Mouse (Mus musculus) liver, embryonic 14.5 days (tissue): ENCODE measurements around the gene Fosl1. TPM values are rescaled to one million over a fixed set of nuclear protein-coding genes. Genes with fewer than 3 reads are reported as not detected.

Experiments used
- ATAC-seq: fragments of 200-750 bp; cut with Nextera tagmentation; 2 replicates; pipeline ENCODE4 v1.8.0; 2017; ENCODE audit warnings: moderate number of reproducible peaks, mild to moderate bottlenecking, moderate library complexity; ENCODE audit not compliant: insufficient read depth
- DNase-seq, 3 experiments: peaks; one replicate each; pipeline ENCODE4 v3.0.0-alpha.2; 2012 to 2013; ENCODE audit warnings: low read depth in 3 of 3, low spot score in 3 of 3
- H3K27ac ChIP-seq: fragments of 300-500 bp; sonication (generic); 2 replicates; pipeline ENCODE4 v1.5.1; 2014; ENCODE audit warnings: moderate library complexity, mild to moderate bottlenecking, control low read depth, inconsistent platforms
- H3K27me3 ChIP-seq: fragments of 300-500 bp; sonication (generic); 2 replicates; pipeline ENCODE4 v1.6.1; 2014; ENCODE audit warnings: mild to moderate bottlenecking, low read length, moderate library complexity; ENCODE audit not compliant: control insufficient read depth, insufficient read depth
- H3K36me3 ChIP-seq: fragments of 300-500 bp; sonication (generic); replicated peaks from 2 replicates; pipeline ENCODE4 v1.6.1; 2014; ENCODE audit warnings: low read depth; ENCODE audit not compliant: control insufficient read depth, insufficient read depth
- H3K4me1 ChIP-seq, 2 experiments: fragments of 200-500 bp in 1 of 2; fragments of 300-500 bp in 1 of 2; sonication (generic) in 1 of 2; replicated peaks; 2 replicates each; pipeline ENCODE4 v1.6.1; 2012 to 2014; ENCODE audit warnings: antibody characterized with exemption in 1 of 2, inconsistent platforms in 1 of 2, low read length in 1 of 2; ENCODE audit not compliant: control insufficient read depth in 2 of 2, insufficient read depth in 2 of 2
- H3K4me2 ChIP-seq: fragments of 300-500 bp; sonication (generic); 2 replicates; pipeline ENCODE4 v1.6.1; 2014; ENCODE audit warnings: low read depth, mild to moderate bottlenecking, control low read depth, moderate library complexity
- H3K4me3 ChIP-seq, 2 experiments: fragments of 200-500 bp in 1 of 2; fragments of 300-500 bp in 1 of 2; sonication (generic) in 1 of 2; 2 replicates each; pipeline ENCODE4 v1.5.1; 2012 to 2014; ENCODE audit warnings: low read depth in 2 of 2, low read length in 2 of 2, mild to moderate bottlenecking in 2 of 2, control low read depth in 1 of 2, inconsistent platforms in 1 of 2, moderate library complexity in 1 of 2; ENCODE audit not compliant: insufficient read depth in 1 of 2
- H3K9ac ChIP-seq: fragments of 300-500 bp; sonication (generic); replicated peaks from 2 replicates; pipeline ENCODE4 v1.6.1; 2014; ENCODE audit warnings: mild to moderate bottlenecking, control low read depth, moderate library complexity
- H3K9me3 ChIP-seq: fragments of 300-500 bp; sonication (generic); 2 replicates; pipeline ENCODE4 v1.6.1; 2016; ENCODE audit warnings: low read length, mixed read lengths; ENCODE audit not compliant: control insufficient read depth
- CTCF ChIP-seq: IDR thresholded peaks from 2 replicates; pipeline ENCODE4 v1.5.1; 2016; ENCODE audit warnings: antibody characterized with exemption, low read depth, control low read depth
- EP300 ChIP-seq: IDR thresholded peaks from 2 replicates; pipeline ENCODE4 v1.6.1; 2016; ENCODE audit warnings: antibody characterized with exemption, low read depth
- WGBS: fragments of 180-500 bp; shearing (Covaris S2); extraction: QIAGEN DNeasy Blood & Tissue Kit; methylation state at CpG from one replicate; pipeline ENCODE4 v1.1.7; 2014; ENCODE audit not compliant: insufficient replicate concordance; 5-methylcytosine and 5-hydroxymethylcytosine counted together
- polyA plus RNA-seq, 2 experiments: library from polyadenylated mRNA; depleted of rRNA in 1 of 2; stranded (reverse) in 1 of 2; unstranded in 1 of 2; fragments of >200 nt; fragmentation: Nextera tagmentation in 1 of 2; extraction: Ambion mirVana in 1 of 2; gene quantifications; 2 replicates each; pipeline versions ENCODE4 v1.2.1 to v1.2.3; 2012 to 2014

The Fosl1 gene
- polyA plus RNA-seq, 2 experiments = 0.02 TPM; not detected in 1

- DNase-seq (peak; percentile 88 to 91 (median 90)), ATAC-seq (peak; percentile 84)
- H3K36me3 ChIP-seq = peaks cover 7% of the 10 kb centered on the region
- peaks cover 5 to 12% of the 10 kb centered on the region in 2 experiments; a peak in 3 of 4 replicates for H3K4me1 ChIP-seq
- H3K4me3 ChIP-seq = peak within 1 kb of the TSS; percentile 76 to 92
- H3K9ac ChIP-seq = peak within 1 kb of the TSS; percentile 88
- H3K4me2 ChIP-seq = peak within 1 kb of the TSS; percentile 86
- H3K9me3 ChIP-seq = no peaks in the 10 kb centered on the region
- no peaks in the 10 kb centered on the region for H3K27me3 ChIP-seq
- under 1% methylated on average over 83 of the region's 87 CpGs for WGBS
- peak within 1 kb of the TSS; percentile 58 for H3K27ac ChIP-seq
- 0 out of 2 replicates have a peak, but pooled peaks have one; percentile 6 for TF ChIP-seq CTCF
- TF ChIP-seq EP300 = 0 out of 2 replicates have a peak, but pooled peaks have one; percentile 6
These were observed 22.3 kb upstream of the Fosl1 start, which contains the start of the genes Drap1 and AI837181 for GRCm38 (mm10) chr19:5424782-5425741. TSS of gene Drap1 (minus strand) at chr19:5424979. TSS of gene AI837181 (plus strand) at chr19:5425144.

DNA sequence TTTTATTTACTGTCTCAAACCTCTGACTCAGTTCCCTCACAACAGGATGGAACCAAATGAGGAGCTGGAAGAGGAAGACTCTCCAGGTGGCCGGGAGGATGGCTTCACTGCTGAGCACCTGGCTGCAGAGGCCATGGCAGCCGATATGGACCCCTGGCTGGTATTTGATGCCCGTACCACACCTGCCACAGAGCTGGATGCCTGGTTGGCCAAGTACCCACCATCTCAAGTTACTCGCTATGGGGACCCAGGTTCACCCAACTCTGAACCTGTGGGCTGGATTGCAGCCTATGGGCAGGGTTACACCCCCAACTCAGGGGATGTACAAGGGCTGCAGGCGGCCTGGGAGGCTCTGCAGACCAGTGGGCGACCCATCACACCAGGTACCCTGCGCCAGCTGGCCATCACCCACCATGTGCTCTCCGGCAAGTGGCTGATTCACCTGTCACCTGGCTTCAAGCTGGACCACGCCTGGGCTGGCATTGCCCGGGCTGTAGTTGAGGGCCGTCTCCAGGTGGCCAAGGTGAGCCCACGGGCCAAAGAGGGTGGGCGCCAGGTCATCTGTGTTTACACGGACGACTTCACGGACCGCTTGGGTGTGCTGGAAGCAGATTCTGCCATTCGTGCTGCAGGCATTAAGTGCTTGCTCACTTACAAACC is 21.3 kb upstream of the Fosl1 start:
- Histone ChIP-seq H3K4me3 (peak overlapping the region; percentile 70 to 76), H3K27ac (peak overlapping the region; percentile 55), H3K9ac (peak overlapping the region; percentile 88), H3K4me1 (peaks cover 5 to 12% of the 10 kb centered on the region in 2 experiments; a peak in 3 of 4 replicates), H3K27me3 (no peaks in the 10 kb centered on the region), H3K9me3 (no peaks in the 10 kb centered on the region), H3K4me2 (peak overlapping the region; percentile 86), H3K36me3 (peaks cover 4% of the 10 kb centered on the region)
- ATAC-seq (no peak), DNase-seq (no peak)
- TF ChIP-seq CTCF (no peak), EP300 (no peak)
- 84% methylated on average over 18 of the region's 18 CpGs for WGBS

GRCm38 (mm10) chr19:5426640-5427290 is 20.6 kb upstream of the Fosl1 start:
- DNase-seq (no peak), ATAC-seq (no peak)
- Histone ChIP-seq H3K27ac (no peak overlapping the region), H3K4me3 (no peak overlapping the region), H3K36me3 (peaks cover 4% of the 10 kb centered on the region), H3K9me3 (no peaks in the 10 kb centered on the region), H3K4me2 (no peak overlapping the region; the same call in 1 of the 2 replicates), H3K9ac (no peak overlapping the region), H3K27me3 (no peaks in the 10 kb centered on the region), H3K4me1 (peaks cover 5 to 12% of the 10 kb centered on the region in 2 experiments; a peak in 3 of 4 replicates)
- no peak for TF ChIP-seq CTCF
- TF ChIP-seq EP300 = no peak
- WGBS = 80% methylated on average over 13 of the region's 13 CpGs

DNA sequence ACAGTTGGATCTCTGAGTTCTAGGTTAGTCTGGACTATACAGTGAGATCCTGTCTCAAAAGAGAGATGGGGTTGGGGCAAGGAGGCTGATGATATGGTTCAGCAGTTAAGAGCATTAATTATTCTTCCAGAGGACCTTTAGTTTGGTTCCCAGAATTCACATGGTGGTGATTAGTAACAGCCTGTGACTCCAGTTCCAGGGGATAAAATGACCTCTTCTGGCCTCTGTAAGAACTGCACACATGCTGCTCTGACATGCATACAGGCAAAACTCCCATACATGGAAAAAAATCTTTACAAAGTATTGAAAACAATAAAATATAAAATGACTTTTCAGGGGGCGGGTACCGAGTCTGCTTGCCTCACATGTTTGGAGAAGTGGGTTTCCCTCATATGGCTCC is 19.3 kb upstream of the Fosl1 start:
- Histone ChIP-seq H3K27ac (no peak overlapping the region), H3K4me1 (peaks cover 5 to 12% of the 10 kb centered on the region in 2 experiments), H3K27me3 (no peaks in the 10 kb centered on the region), H3K4me2 (no peak overlapping the region), H3K4me3 (no peak overlapping the region), H3K9ac (no peak overlapping the region), H3K36me3 (peaks cover 4% of the 10 kb centered on the region), H3K9me3 (no peaks in the 10 kb centered on the region)
- 64% methylated on average over 2 of the region's 2 CpGs for WGBS
- DNase-seq (no peak), ATAC-seq (no peak)
- TF ChIP-seq EP300 (no peak), CTCF (peak; percentile 47; the same call in 1 of the 2 replicates)
